Mouse (Mus musculus) spleen, adult 2 months (tissue): ENCODE results near the gene Runx2. TPM values are rescaled to one million over a fixed set of nuclear protein-coding genes. Genes with fewer than 3 reads are reported as not detected.

Source experiments
- DNase-seq, 2 experiments: peaks; one replicate each; pipeline versions ENCODE4 v3.0.0 to v3.0.0-alpha.2; 2012 to 2021; ENCODE audit warnings: low spot score in 2 of 2, low read depth in 1 of 2
- H3K27ac ChIP-seq: fragments of 200-500 bp; 2 replicates; pipeline ENCODE4 v1.5.1; 2012; ENCODE audit warnings: low read length, inconsistent platforms; ENCODE audit not compliant: insufficient read depth
- H3K27me3 ChIP-seq: fragments of 200-500 bp; 2 replicates; pipeline ENCODE4 v1.6.1; 2012; ENCODE audit warnings: mild to moderate bottlenecking, moderate library complexity, low read length, inconsistent platforms; ENCODE audit not compliant: control insufficient read depth, insufficient read depth
- H3K36me3 ChIP-seq: fragments of 200-500 bp; 2 replicates; pipeline ENCODE4 v1.6.1; 2012; ENCODE audit warnings: mild to moderate bottlenecking, low read length, inconsistent platforms; ENCODE audit not compliant: control insufficient read depth, insufficient read depth
- H3K4me1 ChIP-seq: fragments of 200-500 bp; 2 replicates; pipeline ENCODE4 v1.6.1; 2011; ENCODE audit warnings: inconsistent platforms; ENCODE audit not compliant: control insufficient read depth, insufficient read depth, insufficient read length
- H3K4me3 ChIP-seq: fragments of 200-500 bp; 2 replicates; pipeline ENCODE4 v1.5.1; 2011; ENCODE audit warnings: mild to moderate bottlenecking, inconsistent platforms; ENCODE audit not compliant: insufficient read depth, insufficient read length; ENCODE audit errors: extremely low read depth
- CTCF ChIP-seq: fragments of 200-500 bp; IDR thresholded peaks from 2 replicates; pipeline ENCODE4 v1.5.1; 2011; ENCODE audit warnings: mild to moderate bottlenecking, inconsistent platforms; ENCODE audit not compliant: insufficient read depth, insufficient read length, insufficient replicate concordance; ENCODE audit errors: extremely low read depth
- POLR2A ChIP-seq: fragments of 200-500 bp; IDR thresholded peaks from 2 replicates; pipeline ENCODE4 v1.6.1; 2011; ENCODE audit warnings: low read depth, low read length, inconsistent platforms
- WGBS: fragments of 180-500 bp; shearing (Covaris S2); methylation state at CpG from one replicate; pipeline ENCODE4 v1.1.7; 2018; 5-methylcytosine and 5-hydroxymethylcytosine counted together
- polyA plus RNA-seq: library from polyadenylated mRNA; depleted of rRNA; stranded (reverse); fragments of >200 nt; gene quantifications from 2 replicates; pipeline ENCODE4 v1.2.3, GENCODE M21; 2012

Runx2 gene
- polyA plus RNA-seq, 1 experiment, result 11.1 TPM

GRCm38 (mm10) chr17:44768522-44768921 lies 46.1 kb downstream of the Runx2 start:
- Histone ChIP-seq H3K27me3 (no peaks in the 10 kb centered on the region), H3K36me3 (no peaks in the 10 kb centered on the region), H3K4me3 (no peak overlapping the region), H3K4me1 (no peaks in the 10 kb centered on the region), H3K27ac (no peak overlapping the region)
- TF ChIP-seq CTCF (no peak), POLR2A (no peak)
- no peak for DNase-seq
- 76% methylated on average over 5 of the region's 5 CpGs for WGBS

DNA sequence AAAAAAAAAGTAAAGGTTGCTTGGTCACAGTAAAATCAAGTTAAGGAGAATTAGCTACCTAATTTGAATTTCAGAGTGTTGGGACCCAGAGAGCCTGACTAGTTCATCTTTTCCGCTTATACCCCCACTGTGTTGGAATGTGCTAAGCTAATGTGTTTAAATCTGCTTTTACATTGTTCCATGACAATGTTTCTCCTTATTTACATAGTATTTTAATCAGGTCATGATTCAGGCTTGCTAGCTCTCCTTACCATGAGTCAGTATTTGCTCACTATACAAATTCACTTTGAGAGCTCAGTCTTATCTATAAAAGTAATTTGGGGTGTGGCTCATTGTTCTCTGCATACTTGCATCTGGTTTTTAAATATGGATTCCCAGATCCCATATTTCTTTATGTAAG lies 47.2 kb downstream of the Runx2 start:
- WGBS, result 92% methylated on average over 1 of the region's 1 CpGs
- Histone ChIP-seq H3K27me3 (no peaks in the 10 kb centered on the region), H3K27ac (no peak overlapping the region), H3K4me3 (no peak overlapping the region), H3K36me3 (no peaks in the 10 kb centered on the region), H3K4me1 (no peaks in the 10 kb centered on the region)
- no peak for DNase-seq
- TF ChIP-seq POLR2A (no peak), CTCF (no peak)

GRCm38 (mm10) chr17:44766975-44767374 lies 47.6 kb downstream of the Runx2 start:
- H3K36me3 ChIP-seq, result no peaks in the 10 kb centered on the region
- WGBS, result 69% methylated on average over 2 of the region's 2 CpGs
- H3K27ac ChIP-seq, result no peak overlapping the region
- no peaks in the 10 kb centered on the region for H3K27me3 ChIP-seq
- no peak overlapping the region for H3K4me3 ChIP-seq
- H3K4me1 ChIP-seq, result no peaks in the 10 kb centered on the region
- DNase-seq, result no peak
- no peak for TF ChIP-seq CTCF

DNA sequence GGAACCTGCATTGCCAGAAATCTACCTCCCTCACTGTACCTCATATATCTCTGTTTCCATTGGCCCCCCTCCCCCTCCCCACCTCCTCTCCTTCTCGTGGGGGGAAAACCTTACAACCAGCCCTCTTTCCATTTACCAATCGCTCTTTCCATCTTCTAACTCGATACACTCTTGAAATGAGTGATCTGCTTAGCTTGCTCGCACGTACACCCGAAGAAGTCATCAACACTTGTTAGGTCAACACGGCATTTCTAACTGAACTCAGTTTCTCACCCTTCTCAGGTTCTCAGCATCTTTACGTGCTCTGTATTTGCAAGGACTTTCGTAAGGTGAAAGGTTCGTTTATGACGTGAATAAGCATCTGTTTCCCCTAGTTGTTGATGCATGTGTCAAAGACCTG lies 48.3 kb downstream of the Runx2 start:
- DNase-seq, result no peak
- Histone ChIP-seq H3K27me3 (no peaks in the 10 kb centered on the region), H3K36me3 (no peaks in the 10 kb centered on the region), H3K27ac (no peak overlapping the region), H3K4me1 (no peaks in the 10 kb centered on the region), H3K4me3 (no peak overlapping the region)
- TF ChIP-seq CTCF (no peak), POLR2A (no peak)
- WGBS, result 89% methylated on average over 11 of the region's 11 CpGs

- no peaks in the 10 kb centered on the region for H3K36me3 ChIP-seq
- H3K4me1 ChIP-seq, result no peaks in the 10 kb centered on the region
- 66% methylated on average over 8 of the region's 8 CpGs for WGBS
- H3K27me3 ChIP-seq, result no peaks in the 10 kb centered on the region
- no peak overlapping the region for H3K4me3 ChIP-seq
- H3K27ac ChIP-seq, result no peak overlapping the region
- TF ChIP-seq CTCF (no peak), POLR2A (no peak)
- no peak for DNase-seq
Observed at GRCm38 (mm10) chr17:44745378-44745777, 69.2 kb downstream of the Runx2 start.

- no peak overlapping the region for H3K27ac ChIP-seq
- no peaks in the 10 kb centered on the region for H3K36me3 ChIP-seq
- no peak for DNase-seq
- H3K4me1 ChIP-seq, result no peaks in the 10 kb centered on the region
- TF ChIP-seq POLR2A (no peak), CTCF (peak; percentile 28; the same call in 1 of the 2 replicates)
- WGBS, result 82% methylated on average over 3 of the region's 3 CpGs
- H3K27me3 ChIP-seq, result no peaks in the 10 kb centered on the region
- H3K4me3 ChIP-seq, result no peak overlapping the region
Observed at GRCm38 (mm10) chr17:44743780-44744179, 70.8 kb downstream of the Runx2 start.

- 92% methylated on average over 9 of the region's 9 CpGs for WGBS
- TF ChIP-seq CTCF, result no peak
- TF ChIP-seq POLR2A, result no peak
Observed at GRCm38 (mm10) chr17:44742246-44742645, 72.4 kb downstream of the Runx2 start.

More at GRCm38 (mm10) chr17:44742246-44742645, 72.4 kb downstream of the Runx2 start:
- H3K36me3 ChIP-seq, result no peaks in the 10 kb centered on the region
- DNase-seq, result no peak
- H3K27ac ChIP-seq, result no peak overlapping the region
- no peak overlapping the region for H3K4me3 ChIP-seq
- no peaks in the 10 kb centered on the region for H3K4me1 ChIP-seq
- H3K27me3 ChIP-seq, result peaks cover 3% of the 10 kb centered on the region
